Mouse (Mus musculus): ENCODE results near the gene Sdk1. TPM values are rescaled to one million over a fixed set of nuclear protein-coding genes. Genes with fewer than 3 reads are reported as not detected.

Sdk1 gene
- polyA plus RNA-seq, 1 experiment from 2014 or later = 1.1 TPM

DNA sequence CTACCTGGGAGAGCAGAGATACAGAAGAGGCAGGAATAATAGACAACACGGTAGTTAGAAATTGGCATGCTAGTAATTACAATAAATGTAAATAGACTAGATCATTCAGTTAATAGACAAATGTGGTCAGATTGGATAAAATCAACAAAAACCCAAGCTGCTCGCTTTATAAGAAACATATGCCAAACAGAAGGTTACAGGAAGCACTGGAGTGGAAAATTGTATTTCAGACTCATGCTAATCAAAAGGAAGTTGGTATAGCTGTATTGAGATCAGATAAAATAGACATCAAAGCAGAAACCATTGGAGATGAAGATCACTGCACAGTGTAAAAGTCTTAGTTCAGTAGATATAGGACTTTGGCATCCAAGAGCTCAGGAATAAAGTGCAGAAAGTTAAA, 63.4 kb downstream of the Sdk1 start:
- H3K9me3 ChIP-seq (replicated peaks; ENCODE audit: control insufficient read depth, low read length) = no peaks in the 10 kb centered on the region
- 35% methylated on average over 2 of the region's 2 CpGs for WGBS
- H3K4me1 ChIP-seq (ENCODE audit: control insufficient read depth, insufficient read depth, low read length) = no peaks in the 10 kb centered on the region; the same call in 1 of the 2 replicates
- DNase-seq (ENCODE audit: low spot score) = peak; percentile 58
- no peaks in the 10 kb centered on the region for H3K36me3 ChIP-seq (ENCODE audit: control insufficient read depth, insufficient read depth, low read length)
- no peaks in the 10 kb centered on the region for H3K27me3 ChIP-seq (replicated peaks; ENCODE audit: control insufficient read depth, insufficient read depth, low read length)
- no peak overlapping the region for H3K4me3 ChIP-seq (ENCODE audit: low read depth, low read length)
- no peak overlapping the region for H3K4me2 ChIP-seq (ENCODE audit: low read length)
- no peak overlapping the region for H3K27ac ChIP-seq (ENCODE audit: low read depth, low read length)
- H3K9ac ChIP-seq (ENCODE audit: low read length) = no peak overlapping the region
- no peak for ATAC-seq

- H3K9ac ChIP-seq (ENCODE audit: low read length) = no peak overlapping the region
- WGBS = 68% methylated on average over 1 of the region's 1 CpGs
- no peak for ATAC-seq
- no peaks in the 10 kb centered on the region for H3K36me3 ChIP-seq (ENCODE audit: control insufficient read depth, insufficient read depth, low read length)
- DNase-seq (ENCODE audit: low spot score) = no peak
- no peak overlapping the region for H3K4me2 ChIP-seq (ENCODE audit: low read length)
- H3K9me3 ChIP-seq (replicated peaks; ENCODE audit: control insufficient read depth, low read length) = no peaks in the 10 kb centered on the region
- no peaks in the 10 kb centered on the region for H3K4me1 ChIP-seq (ENCODE audit: control insufficient read depth, insufficient read depth, low read length)
- no peak overlapping the region for H3K27ac ChIP-seq (ENCODE audit: low read depth, low read length)
- H3K4me3 ChIP-seq (ENCODE audit: low read depth, low read length) = no peak overlapping the region
- H3K27me3 ChIP-seq (replicated peaks; ENCODE audit: control insufficient read depth, insufficient read depth, low read length) = no peaks in the 10 kb centered on the region
These were observed 69.4 kb downstream of the Sdk1 start for GRCm38 (mm10) chr5:141310641-141311040.

- 75% methylated on average over 2 of the region's 2 CpGs for WGBS
- H3K27ac ChIP-seq (ENCODE audit: low read depth, low read length) = no peak overlapping the region
These were observed 70.5 kb downstream of the Sdk1 start for GRCm38 (mm10) chr5:141311801-141312200.

DNA sequence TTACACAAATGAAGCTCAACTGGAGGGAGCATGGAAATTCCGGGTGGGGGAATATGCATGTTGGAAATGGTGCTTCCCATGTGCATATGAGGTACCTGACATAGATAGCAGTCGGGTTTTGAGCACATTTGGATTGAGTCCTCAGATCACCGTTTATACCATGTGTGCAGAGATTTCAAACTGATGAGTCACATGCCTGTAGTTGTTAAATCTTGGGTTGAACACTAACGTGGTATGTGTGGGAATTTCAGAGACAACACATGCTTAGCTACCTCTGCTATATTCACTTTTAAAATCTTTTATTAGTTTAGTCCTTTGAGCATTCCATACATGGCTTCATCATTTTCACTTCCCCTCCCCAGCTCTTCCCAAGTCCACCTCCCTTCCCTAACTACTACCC, 71.0 kb downstream of the Sdk1 start:
- Histone ChIP-seq H3K36me3 (ENCODE audit: control insufficient read depth, insufficient read depth, low read length) (no peaks in the 10 kb centered on the region), H3K4me2 (ENCODE audit: low read length) (no peak overlapping the region), H3K27me3 (replicated peaks; ENCODE audit: control insufficient read depth, insufficient read depth, low read length) (no peaks in the 10 kb centered on the region), H3K27ac (ENCODE audit: low read depth, low read length) (no peak overlapping the region), H3K9ac (ENCODE audit: low read length) (no peak overlapping the region), H3K9me3 (replicated peaks; ENCODE audit: control insufficient read depth, low read length) (no peaks in the 10 kb centered on the region), H3K4me3 (ENCODE audit: low read depth, low read length) (no peak overlapping the region), H3K4me1 (ENCODE audit: control insufficient read depth, insufficient read depth, low read length) (no peaks in the 10 kb centered on the region)
- ATAC-seq (no peak), DNase-seq (ENCODE audit: low spot score) (no peak)
- WGBS = 89% methylated on average over 4 of the region's 4 CpGs

More at GRCm38 (mm10) chr5:141311801-141312200, 70.5 kb downstream of the Sdk1 start:
- Histone ChIP-seq H3K36me3 (ENCODE audit: control insufficient read depth, insufficient read depth, low read length) (no peaks in the 10 kb centered on the region), H3K4me1 (ENCODE audit: control insufficient read depth, insufficient read depth, low read length) (no peaks in the 10 kb centered on the region), H3K9me3 (replicated peaks; ENCODE audit: control insufficient read depth, low read length) (no peaks in the 10 kb centered on the region), H3K9ac (ENCODE audit: low read length) (no peak overlapping the region), H3K27me3 (replicated peaks; ENCODE audit: control insufficient read depth, insufficient read depth, low read length) (no peaks in the 10 kb centered on the region), H3K4me3 (ENCODE audit: low read depth, low read length) (no peak overlapping the region), H3K4me2 (ENCODE audit: low read length) (no peak overlapping the region)
- DNase-seq (ENCODE audit: low spot score) (no peak), ATAC-seq (no peak)

GRCm38 (mm10) chr5:141317095-141317494, 75.8 kb downstream of the Sdk1 start:
- DNase-seq (ENCODE audit: low spot score) (no peak), ATAC-seq (no peak)
- Histone ChIP-seq H3K9me3 (replicated peaks; ENCODE audit: control insufficient read depth, low read length) (no peaks in the 10 kb centered on the region), H3K4me3 (ENCODE audit: low read depth, low read length) (no peak overlapping the region), H3K36me3 (ENCODE audit: control insufficient read depth, insufficient read depth, low read length) (no peaks in the 10 kb centered on the region), H3K9ac (ENCODE audit: low read length) (no peak overlapping the region), H3K27me3 (replicated peaks; ENCODE audit: control insufficient read depth, insufficient read depth, low read length) (no peaks in the 10 kb centered on the region), H3K4me2 (ENCODE audit: low read length) (no peak overlapping the region), H3K4me1 (ENCODE audit: control insufficient read depth, insufficient read depth, low read length) (no peaks in the 10 kb centered on the region), H3K27ac (ENCODE audit: low read depth, low read length) (no peak overlapping the region)
- WGBS = 64% methylated on average over 4 of the region's 4 CpGs

DNA sequence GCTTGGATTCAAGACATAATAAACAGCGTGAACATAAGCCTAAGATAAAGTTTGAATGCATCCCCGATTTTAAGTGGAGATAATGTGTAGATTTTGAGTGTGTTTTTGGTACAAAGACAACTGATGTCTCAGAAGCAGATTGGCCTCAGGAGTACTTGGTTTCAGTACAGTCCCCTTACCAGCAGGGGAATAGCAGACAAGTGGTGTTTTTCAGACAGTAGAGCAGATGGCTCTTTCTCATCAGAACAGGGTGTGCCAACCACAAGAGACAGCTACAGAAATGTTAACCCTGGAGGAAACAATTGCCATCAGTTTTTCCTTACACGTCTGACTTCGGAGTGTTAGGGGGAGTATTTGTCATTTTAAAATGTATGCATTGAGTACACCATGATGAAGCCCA, 83.6 kb downstream of the Sdk1 start:
- peak; percentile 30 for DNase-seq (ENCODE audit: low spot score)
- Histone ChIP-seq H3K4me1 (ENCODE audit: control insufficient read depth, insufficient read depth, low read length) (no peaks in the 10 kb centered on the region), H3K9me3 (replicated peaks; ENCODE audit: control insufficient read depth, low read length) (no peaks in the 10 kb centered on the region), H3K9ac (ENCODE audit: low read length) (no peak overlapping the region), H3K27ac (ENCODE audit: low read depth, low read length) (no peak overlapping the region), H3K36me3 (ENCODE audit: control insufficient read depth, insufficient read depth, low read length) (no peaks in the 10 kb centered on the region), H3K4me2 (ENCODE audit: low read length) (no peak overlapping the region), H3K4me3 (ENCODE audit: low read depth, low read length) (no peak overlapping the region), H3K27me3 (replicated peaks; ENCODE audit: control insufficient read depth, insufficient read depth, low read length) (no peaks in the 10 kb centered on the region)
- 74% methylated on average over 4 of the region's 4 CpGs for WGBS
- ATAC-seq = no peak

GRCm38 (mm10) chr5:141344376-141344775, 103.1 kb downstream of the Sdk1 start:
- Histone ChIP-seq H3K9me3 (replicated peaks; ENCODE audit: control insufficient read depth, low read length) (no peaks in the 10 kb centered on the region), H3K4me1 (ENCODE audit: control insufficient read depth, insufficient read depth, low read length) (peaks cover 5% of the 10 kb centered on the region; the same call in 1 of the 2 replicates), H3K27ac (ENCODE audit: low read depth, low read length) (no peak overlapping the region), H3K27me3 (replicated peaks; ENCODE audit: control insufficient read depth, insufficient read depth, low read length) (no peaks in the 10 kb centered on the region), H3K4me3 (ENCODE audit: low read depth, low read length) (no peak overlapping the region), H3K9ac (ENCODE audit: low read length) (no peak overlapping the region), H3K4me2 (ENCODE audit: low read length) (no peak overlapping the region), H3K36me3 (ENCODE audit: control insufficient read depth, insufficient read depth, low read length) (no peaks in the 10 kb centered on the region)
- no peak for ATAC-seq
- 43% methylated on average over 4 of the region's 4 CpGs for WGBS
- DNase-seq (ENCODE audit: low spot score) = peak; percentile 40

DNA sequence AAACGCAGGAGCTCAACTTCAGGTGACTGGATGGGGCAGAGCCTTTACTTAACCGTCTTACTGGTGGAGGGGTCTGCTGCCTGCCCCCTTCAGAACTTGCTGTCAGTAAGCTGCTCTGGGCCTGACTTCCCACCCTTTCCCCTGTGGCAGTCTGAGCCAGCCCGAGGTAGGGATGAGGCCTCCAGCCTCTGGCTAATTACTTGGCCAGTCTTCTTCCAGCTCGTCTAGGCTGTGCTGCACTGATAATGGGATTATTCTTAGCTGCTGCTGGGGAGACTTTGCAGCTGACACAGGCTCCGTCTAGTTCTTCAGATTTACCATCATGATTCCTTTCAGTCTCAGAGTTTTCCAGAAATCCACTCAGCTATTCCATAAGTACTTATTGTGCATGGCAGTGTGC, 104.2 kb downstream of the Sdk1 start:
- Histone ChIP-seq H3K9ac (ENCODE audit: low read length) (no peak overlapping the region), H3K4me3 (ENCODE audit: low read depth, low read length) (no peak overlapping the region), H3K27me3 (replicated peaks; ENCODE audit: control insufficient read depth, insufficient read depth, low read length) (no peaks in the 10 kb centered on the region), H3K4me1 (ENCODE audit: control insufficient read depth, insufficient read depth, low read length) (peaks cover 5% of the 10 kb centered on the region; the same call in 1 of the 2 replicates), H3K9me3 (replicated peaks; ENCODE audit: control insufficient read depth, low read length) (no peaks in the 10 kb centered on the region), H3K27ac (ENCODE audit: low read depth, low read length) (no peak overlapping the region), H3K36me3 (ENCODE audit: control insufficient read depth, insufficient read depth, low read length) (no peaks in the 10 kb centered on the region), H3K4me2 (ENCODE audit: low read length) (no peak overlapping the region)
- 43% methylated on average over 5 of the region's 5 CpGs for WGBS
- no peak for ATAC-seq
- no peak for DNase-seq (ENCODE audit: low spot score)

- no peak overlapping the region for H3K4me3 ChIP-seq (ENCODE audit: low read depth, low read length)
- H3K4me2 ChIP-seq (ENCODE audit: low read length) = no peak overlapping the region
- H3K9me3 ChIP-seq (replicated peaks; ENCODE audit: control insufficient read depth, low read length) = no peaks in the 10 kb centered on the region
- H3K27ac ChIP-seq (ENCODE audit: low read depth, low read length) = no peak overlapping the region
- H3K27me3 ChIP-seq (replicated peaks; ENCODE audit: control insufficient read depth, insufficient read depth, low read length) = no peaks in the 10 kb centered on the region
- no peaks in the 10 kb centered on the region for H3K4me1 ChIP-seq (ENCODE audit: control insufficient read depth, insufficient read depth, low read length)
- no peak for DNase-seq (ENCODE audit: low spot score)
- no peak for ATAC-seq
- H3K9ac ChIP-seq (ENCODE audit: low read length) = no peak overlapping the region
- 13% methylated on average over 2 of the region's 2 CpGs for WGBS
- no peaks in the 10 kb centered on the region for H3K36me3 ChIP-seq (ENCODE audit: control insufficient read depth, insufficient read depth, low read length)
These were observed 121.4 kb downstream of the Sdk1 start for GRCm38 (mm10) chr5:141362676-141363075.
